Mouse (Mus musculus) liver, embryonic 15.5 days (tissue): ENCODE data around the gene Fam117a. TPM values are rescaled to one million over a fixed set of nuclear protein-coding genes. Genes with fewer than 3 reads are reported as not detected.

Experiments
- ATAC-seq: fragments of 200-750 bp; cut with Nextera tagmentation; 2 replicates; pipeline ENCODE4 v1.8.0; 2017; ENCODE audit warnings: moderate number of reproducible peaks, mild to moderate bottlenecking, moderate library complexity; ENCODE audit not compliant: insufficient read depth
- H3K27ac ChIP-seq: fragments of 300-500 bp; sonication (generic); replicated peaks from 2 replicates; pipeline ENCODE4 v1.5.1; 2015; ENCODE audit warnings: mild to moderate bottlenecking, inconsistent platforms
- H3K27me3 ChIP-seq: fragments of 300-500 bp; sonication (generic); 2 replicates; pipeline ENCODE4 v1.6.1; 2015; ENCODE audit warnings: mild to moderate bottlenecking, inconsistent platforms
- H3K36me3 ChIP-seq: fragments of 300-500 bp; sonication (generic); replicated peaks from 2 replicates; pipeline ENCODE4 v1.6.1; 2015; ENCODE audit warnings: moderate library complexity, mild to moderate bottlenecking, inconsistent platforms
- H3K4me1 ChIP-seq: fragments of 300-500 bp; sonication (generic); replicated peaks from 2 replicates; pipeline ENCODE4 v1.6.1; 2015; ENCODE audit warnings: inconsistent platforms
- H3K4me2 ChIP-seq: fragments of 300-500 bp; sonication (generic); 2 replicates; pipeline ENCODE4 v1.6.1; 2015; ENCODE audit warnings: moderate library complexity, mild to moderate bottlenecking, inconsistent platforms
- H3K4me3 ChIP-seq: fragments of 300-500 bp; sonication (generic); replicated peaks from 2 replicates; pipeline ENCODE4 v1.5.1; 2015; ENCODE audit warnings: mild to moderate bottlenecking, inconsistent platforms
- H3K9ac ChIP-seq: fragments of 300-500 bp; sonication (generic); 2 replicates; pipeline ENCODE4 v1.6.1; 2015; ENCODE audit warnings: moderate library complexity, mild to moderate bottlenecking, inconsistent platforms
- H3K9me3 ChIP-seq: fragments of 300-500 bp; sonication (generic); replicated peaks from 2 replicates; pipeline ENCODE4 v1.6.1; 2016; ENCODE audit warnings: inconsistent platforms
- WGBS: fragments of 180-500 bp; shearing (Covaris S2); methylation state at CpG from one replicate; pipeline ENCODE4 v1.1.7; 2015; ENCODE audit warnings: mixed read lengths; ENCODE audit not compliant: insufficient replicate concordance; 5-methylcytosine and 5-hydroxymethylcytosine counted together
- polyA plus RNA-seq: library from polyadenylated mRNA; unstranded; fragments of >200 nt; fragmentation: Nextera tagmentation; extraction: Ambion mirVana; gene quantifications from 2 replicates; pipeline ENCODE4 v1.2.1, GENCODE M21; 2015

Gene Fam117a
- polyA plus RNA-seq, 1 experiment from 2014 or later = 75.3 TPM

GRCm38 (mm10) chr11:95366280-95366897 lies 29.6 kb downstream of the Fam117a start:
- Histone ChIP-seq H3K4me2 (no peak overlapping the region), H3K27ac (peak overlapping the region; percentile 61), H3K36me3 (peaks cover 96% of the 10 kb centered on the region), H3K27me3 (no peaks in the 10 kb centered on the region), H3K4me1 (peaks cover 46% of the 10 kb centered on the region), H3K9me3 (no peaks in the 10 kb centered on the region), H3K4me3 (no peak overlapping the region), H3K9ac (no peak overlapping the region)
- no peak for ATAC-seq
- 86% methylated on average over 6 of the region's 6 CpGs for WGBS

GRCm38 (mm10) chr11:95367011-95367735 lies 30.4 kb downstream of the Fam117a start:
- no peak for ATAC-seq
- Histone ChIP-seq H3K9me3 (no peaks in the 10 kb centered on the region), H3K9ac (no peak overlapping the region), H3K4me1 (peaks cover 46% of the 10 kb centered on the region), H3K27ac (peak overlapping the region; percentile 61; the same call in 1 of the 2 replicates), H3K4me3 (no peak overlapping the region), H3K36me3 (peaks cover 98% of the 10 kb centered on the region), H3K27me3 (no peaks in the 10 kb centered on the region), H3K4me2 (no peak overlapping the region)
- WGBS = 62% methylated on average over 8 of the region's 8 CpGs

- Histone ChIP-seq H3K36me3 (peaks cover 99% of the 10 kb centered on the region), H3K9me3 (no peaks in the 10 kb centered on the region), H3K27ac (no peak overlapping the region), H3K4me1 (peaks cover 44% of the 10 kb centered on the region), H3K9ac (no peak overlapping the region), H3K4me3 (no peak overlapping the region), H3K27me3 (no peaks in the 10 kb centered on the region), H3K4me2 (no peak overlapping the region)
- ATAC-seq = no peak
- WGBS = 89% methylated on average over 8 of the region's 8 CpGs
Observed at GRCm38 (mm10) chr11:95368231-95368823, 31.5 kb downstream of the Fam117a start.

- Histone ChIP-seq H3K4me1 (peaks cover 43% of the 10 kb centered on the region), H3K36me3 (peaks cover 99% of the 10 kb centered on the region)
- ATAC-seq = no peak
Observed at GRCm38 (mm10) chr11:95368871-95369270, 32.1 kb downstream of the Fam117a start.

GRCm38 (mm10) chr11:95369964-95370890 lies 33.4 kb downstream of the Fam117a start:
- 77% methylated on average over 15 of the region's 15 CpGs for WGBS
- ATAC-seq = no peak
- H3K36me3 ChIP-seq = peaks cover 99% of the 10 kb centered on the region
- no peak overlapping the region for H3K4me3 ChIP-seq
- H3K9ac ChIP-seq = no peak overlapping the region
- H3K9me3 ChIP-seq = no peaks in the 10 kb centered on the region
- no peaks in the 10 kb centered on the region for H3K27me3 ChIP-seq
- H3K27ac ChIP-seq = peak overlapping the region; percentile 40
- H3K4me1 ChIP-seq = peaks cover 43% of the 10 kb centered on the region
- no peak overlapping the region for H3K4me2 ChIP-seq

More at GRCm38 (mm10) chr11:95368871-95369270, 32.1 kb downstream of the Fam117a start:
- WGBS = 82% methylated on average over 4 of the region's 4 CpGs
- H3K4me3 ChIP-seq = no peak overlapping the region
- no peak overlapping the region for H3K9ac ChIP-seq
- no peaks in the 10 kb centered on the region for H3K9me3 ChIP-seq
- H3K27ac ChIP-seq = no peak overlapping the region
- no peaks in the 10 kb centered on the region for H3K27me3 ChIP-seq
- no peak overlapping the region for H3K4me2 ChIP-seq

- no peak overlapping the region for H3K4me2 ChIP-seq
- no peak overlapping the region for H3K9ac ChIP-seq
- H3K4me3 ChIP-seq = no peak overlapping the region
- no peak for ATAC-seq
- H3K27me3 ChIP-seq = no peaks in the 10 kb centered on the region
- H3K36me3 ChIP-seq = peaks cover 99% of the 10 kb centered on the region
- 93% methylated on average over 7 of the region's 7 CpGs for WGBS
- H3K9me3 ChIP-seq = no peaks in the 10 kb centered on the region
- H3K4me1 ChIP-seq = peaks cover 33% of the 10 kb centered on the region
- no peak overlapping the region for H3K27ac ChIP-seq
Observed at GRCm38 (mm10) chr11:95371182-95371581, 34.4 kb downstream of the Fam117a start.

- 77% methylated on average over 9 of the region's 9 CpGs for WGBS
- Histone ChIP-seq H3K4me3 (no peak overlapping the region), H3K4me1 (peaks cover 17% of the 10 kb centered on the region), H3K27me3 (no peaks in the 10 kb centered on the region), H3K27ac (no peak overlapping the region), H3K9me3 (no peaks in the 10 kb centered on the region), H3K9ac (no peak overlapping the region), H3K4me2 (no peak overlapping the region), H3K36me3 (peaks cover 94% of the 10 kb centered on the region)
- ATAC-seq = no peak
Observed at GRCm38 (mm10) chr11:95378926-95379325, 42.1 kb downstream of the Fam117a start.

GRCm38 (mm10) chr11:95379552-95379951 lies 42.7 kb downstream of the Fam117a start:
- Histone ChIP-seq H3K27ac (no peak overlapping the region), H3K4me3 (no peak overlapping the region), H3K9me3 (no peaks in the 10 kb centered on the region), H3K27me3 (no peaks in the 10 kb centered on the region), H3K4me1 (peaks cover 20% of the 10 kb centered on the region), H3K9ac (no peak overlapping the region), H3K36me3 (peaks cover 88% of the 10 kb centered on the region), H3K4me2 (no peak overlapping the region)
- ATAC-seq = no peak
- 59% methylated on average over 5 of the region's 5 CpGs for WGBS

- Histone ChIP-seq H3K27ac (0 out of 2 replicates have a peak overlapping the region, but pooled peaks have one; percentile 0), H3K27me3 (no peaks in the 10 kb centered on the region), H3K4me1 (peaks cover 26% of the 10 kb centered on the region), H3K36me3 (peaks cover 76% of the 10 kb centered on the region), H3K4me2 (no peak overlapping the region), H3K9ac (no peak overlapping the region), H3K9me3 (no peaks in the 10 kb centered on the region), H3K4me3 (no peak overlapping the region)
- no peak for ATAC-seq
- WGBS = 92% methylated on average over 7 of the region's 7 CpGs
Observed at GRCm38 (mm10) chr11:95380711-95381110, 43.9 kb downstream of the Fam117a start.

- no peaks in the 10 kb centered on the region for H3K9me3 ChIP-seq
- H3K27ac ChIP-seq = 0 out of 2 replicates have a peak overlapping the region, but pooled peaks have one; percentile 0
- no peak overlapping the region for H3K4me3 ChIP-seq
- H3K9ac ChIP-seq = no peak overlapping the region
- ATAC-seq = no peak
- H3K27me3 ChIP-seq = no peaks in the 10 kb centered on the region
- WGBS = 92% methylated on average over 1 of the region's 1 CpGs
- peaks cover 73% of the 10 kb centered on the region for H3K36me3 ChIP-seq
- H3K4me1 ChIP-seq = peaks cover 30% of the 10 kb centered on the region
- no peak overlapping the region for H3K4me2 ChIP-seq
Observed at GRCm38 (mm10) chr11:95381146-95381545, 44.3 kb downstream of the Fam117a start.
